Mouse (Mus musculus) bone marrow macrophage, adult 2 months (primary cell): ENCODE measurements around the gene Flad1.
A peak's percentile ranks its signal among the peaks of the same experiment; 100 is the strongest.

Experiments used
- CTCF ChIP-seq: IDR thresholded peaks from 2 replicates; pipeline ENCODE4 v1.5.1; 2012; ENCODE audit warnings: low read depth, mild to moderate bottlenecking, low read length, moderate library complexity
- POLR2A ChIP-seq: IDR thresholded peaks from 2 replicates; pipeline ENCODE4 v1.6.1; 2012; ENCODE audit warnings: mild to moderate bottlenecking, low read depth, low read length, borderline replicate concordance

DNA sequence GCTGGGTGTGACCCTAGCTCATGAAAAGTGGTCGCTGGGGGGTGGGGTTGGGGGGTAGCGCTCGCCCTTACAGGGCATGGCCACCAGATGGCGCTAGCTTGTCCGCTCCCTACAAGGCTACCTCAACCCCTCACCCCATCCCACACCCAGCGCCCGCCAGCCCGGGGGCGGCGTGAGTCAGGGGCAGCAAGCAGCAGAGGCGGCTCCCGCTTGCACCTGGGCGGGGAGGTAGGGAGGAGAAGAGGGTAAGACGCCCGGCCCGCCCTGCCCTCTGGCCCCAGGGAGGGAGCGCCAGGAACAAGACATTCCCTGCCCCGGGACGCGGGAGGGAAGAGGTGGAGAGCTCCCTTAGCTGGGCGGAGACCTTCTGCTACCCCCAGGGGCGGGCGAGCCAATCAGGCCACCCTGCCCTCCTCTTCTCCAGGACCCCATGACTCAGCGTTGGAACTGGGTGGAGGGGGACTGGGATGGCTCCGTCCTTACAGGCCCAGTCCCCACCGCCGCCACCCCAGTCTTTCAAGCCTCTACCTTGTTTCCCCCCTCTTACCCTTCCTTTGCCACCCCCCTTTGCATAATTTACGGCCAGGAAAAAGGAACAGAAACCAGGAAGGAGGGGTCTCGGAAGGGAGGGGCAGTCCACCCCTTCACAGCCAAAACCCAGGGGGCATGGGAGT is 33.1 kb downstream of the Flad1 start:
- TF ChIP-seq POLR2A (no peak), CTCF (peak; percentile 68)
